Mouse (Mus musculus): ENCODE measurements at regions not wholly inside any gene's neighbourhood (a gene's known extent, or its start where the extent isn't known, plus 50 kb on each side); places are given as distances from the start of the nearest gene placed in this dataset.

- no peak for ATAC-seq (ENCODE audit: extremely low read depth, insufficient number of reproducible peaks, low FRiP score, low TSS enrichment)
- Histone ChIP-seq H3K9me3 (no peaks in the 10 kb centered on the region), H3K27ac (replicated peaks) (no peak overlapping the region), H3K4me1 (no peaks in the 10 kb centered on the region), H3K27me3 (replicated peaks) (no peaks in the 10 kb centered on the region), H3K4me3 (no peak overlapping the region), H3K4me2 (no peak overlapping the region), H3K9ac (no peak overlapping the region), H3K36me3 (no peaks in the 10 kb centered on the region)
- 66% methylated on average over 3 of the region's 3 CpGs for WGBS
These were observed 133.6 kb downstream of the Papss1 start for GRCm38 (mm10) chr3:131698070-131698750.

- H3K4me2 ChIP-seq, result no peak overlapping the region
- no peak overlapping the region for H3K27ac ChIP-seq (replicated peaks)
- H3K9me3 ChIP-seq, result no peaks in the 10 kb centered on the region
- H3K4me3 ChIP-seq, result no peak overlapping the region
- no peaks in the 10 kb centered on the region for H3K4me1 ChIP-seq
- H3K27me3 ChIP-seq (replicated peaks), result no peaks in the 10 kb centered on the region
- no peak overlapping the region for H3K9ac ChIP-seq
- no peak for ATAC-seq (ENCODE audit: extremely low read depth, insufficient number of reproducible peaks, low FRiP score, low TSS enrichment)
- H3K36me3 ChIP-seq, result no peaks in the 10 kb centered on the region
These were observed 138.6 kb downstream of the Papss1 start for GRCm38 (mm10) chr3:131703134-131703533.

- Histone ChIP-seq H3K4me2 (no peak overlapping the region), H3K27me3 (replicated peaks) (no peaks in the 10 kb centered on the region), H3K36me3 (no peaks in the 10 kb centered on the region), H3K9ac (no peak overlapping the region), H3K4me1 (no peaks in the 10 kb centered on the region), H3K4me3 (no peak overlapping the region), H3K9me3 (no peaks in the 10 kb centered on the region), H3K27ac (replicated peaks) (no peak overlapping the region)
- no peak for ATAC-seq (ENCODE audit: extremely low read depth, insufficient number of reproducible peaks, low FRiP score, low TSS enrichment)
- WGBS, result 72% methylated on average over 8 of the region's 8 CpGs
These were observed 149.0 kb downstream of the Papss1 start for GRCm38 (mm10) chr3:131713532-131713931.

GRCm38 (mm10) chr3:131718761-131719160 lies 154.2 kb downstream of the Papss1 start:
- 70% methylated on average over 8 of the region's 8 CpGs for WGBS
- no peaks in the 10 kb centered on the region for H3K36me3 ChIP-seq
- H3K27ac ChIP-seq (replicated peaks), result no peak overlapping the region
- H3K4me1 ChIP-seq, result no peaks in the 10 kb centered on the region
- H3K4me3 ChIP-seq, result no peak overlapping the region
- no peak overlapping the region for H3K9ac ChIP-seq
- H3K4me2 ChIP-seq, result no peak overlapping the region
- no peaks in the 10 kb centered on the region for H3K27me3 ChIP-seq (replicated peaks)
- H3K9me3 ChIP-seq, result no peaks in the 10 kb centered on the region
- no peak for ATAC-seq (ENCODE audit: extremely low read depth, insufficient number of reproducible peaks, low FRiP score, low TSS enrichment)

- H3K4me3 ChIP-seq, result no peak overlapping the region
- WGBS, result 76% methylated on average over 3 of the region's 3 CpGs
These were observed 164.1 kb downstream of the Papss1 start for GRCm38 (mm10) chr3:131728618-131729017.

GRCm38 (mm10) chr3:131734226-131734625 lies 169.7 kb downstream of the Papss1 start:
- Histone ChIP-seq H3K9me3 (no peaks in the 10 kb centered on the region), H3K27me3 (replicated peaks) (no peaks in the 10 kb centered on the region), H3K4me2 (no peak overlapping the region), H3K9ac (no peak overlapping the region), H3K36me3 (no peaks in the 10 kb centered on the region), H3K4me3 (no peak overlapping the region), H3K4me1 (no peaks in the 10 kb centered on the region), H3K27ac (replicated peaks) (no peak overlapping the region)
- WGBS, result 75% methylated on average over 6 of the region's 6 CpGs
- ATAC-seq (ENCODE audit: extremely low read depth, insufficient number of reproducible peaks, low FRiP score, low TSS enrichment), result no peak

More at GRCm38 (mm10) chr3:131728618-131729017, 164.1 kb downstream of the Papss1 start:
- no peaks in the 10 kb centered on the region for H3K9me3 ChIP-seq
- no peaks in the 10 kb centered on the region for H3K27me3 ChIP-seq (replicated peaks)
- H3K9ac ChIP-seq, result no peak overlapping the region
- no peaks in the 10 kb centered on the region for H3K36me3 ChIP-seq
- H3K27ac ChIP-seq (replicated peaks), result no peak overlapping the region
- H3K4me1 ChIP-seq, result no peaks in the 10 kb centered on the region
- no peak overlapping the region for H3K4me2 ChIP-seq
- ATAC-seq (ENCODE audit: extremely low read depth, insufficient number of reproducible peaks, low FRiP score, low TSS enrichment), result no peak

- Histone ChIP-seq H3K36me3 (no peaks in the 10 kb centered on the region), H3K9ac (no peak overlapping the region), H3K4me1 (no peaks in the 10 kb centered on the region), H3K27ac (replicated peaks) (no peak overlapping the region), H3K4me2 (no peak overlapping the region), H3K27me3 (replicated peaks) (no peaks in the 10 kb centered on the region), H3K9me3 (no peaks in the 10 kb centered on the region), H3K4me3 (no peak overlapping the region)
- WGBS, result 37% methylated on average over 6 of the region's 6 CpGs
- ATAC-seq (ENCODE audit: extremely low read depth, insufficient number of reproducible peaks, low FRiP score, low TSS enrichment), result no peak
These were observed 172.9 kb downstream of the Papss1 start for GRCm38 (mm10) chr3:131737461-131737860.

- Histone ChIP-seq H3K36me3 (no peaks in the 10 kb centered on the region), H3K4me3 (no peak overlapping the region), H3K27me3 (replicated peaks) (no peaks in the 10 kb centered on the region), H3K4me1 (no peaks in the 10 kb centered on the region), H3K27ac (replicated peaks) (no peak overlapping the region), H3K4me2 (no peak overlapping the region), H3K9ac (no peak overlapping the region), H3K9me3 (no peaks in the 10 kb centered on the region)
- ATAC-seq (ENCODE audit: extremely low read depth, insufficient number of reproducible peaks, low FRiP score, low TSS enrichment), result no peak
- WGBS, result 77% methylated on average over 17 of the region's 17 CpGs
These were observed 173.5 kb downstream of the Papss1 start for GRCm38 (mm10) chr3:131737953-131738598.

- Histone ChIP-seq H3K9ac (no peak overlapping the region), H3K27ac (replicated peaks) (no peak overlapping the region), H3K27me3 (replicated peaks) (no peaks in the 10 kb centered on the region), H3K4me3 (no peak overlapping the region), H3K36me3 (no peaks in the 10 kb centered on the region), H3K4me2 (no peak overlapping the region), H3K9me3 (peaks cover 11% of the 10 kb centered on the region), H3K4me1 (no peaks in the 10 kb centered on the region)
- ATAC-seq (ENCODE audit: extremely low read depth, insufficient number of reproducible peaks, low FRiP score, low TSS enrichment), result no peak
- WGBS, result 60% methylated on average over 2 of the region's 2 CpGs
These were observed 191.0 kb downstream of the Papss1 start for GRCm38 (mm10) chr3:131755537-131755936.

- Histone ChIP-seq H3K36me3 (no peaks in the 10 kb centered on the region), H3K4me2 (no peak overlapping the region), H3K9me3 (peaks cover 11% of the 10 kb centered on the region), H3K4me3 (no peak overlapping the region), H3K27me3 (replicated peaks) (no peaks in the 10 kb centered on the region), H3K9ac (no peak overlapping the region), H3K4me1 (no peaks in the 10 kb centered on the region), H3K27ac (replicated peaks) (no peak overlapping the region)
- WGBS, result 66% methylated on average over 5 of the region's 5 CpGs
- ATAC-seq (ENCODE audit: extremely low read depth, insufficient number of reproducible peaks, low FRiP score, low TSS enrichment), result no peak
These were observed 191.6 kb downstream of the Papss1 start for GRCm38 (mm10) chr3:131756126-131756525.

- no peak overlapping the region for H3K4me3 ChIP-seq
- 38% methylated on average over 1 of the region's 1 CpGs for WGBS
- no peaks in the 10 kb centered on the region for H3K36me3 ChIP-seq
- peaks cover 9% of the 10 kb centered on the region; the same call in 1 of the 2 replicates for H3K4me1 ChIP-seq
- no peak for ATAC-seq (ENCODE audit: extremely low read depth, insufficient number of reproducible peaks, low FRiP score, low TSS enrichment)
- no peaks in the 10 kb centered on the region for H3K27me3 ChIP-seq (replicated peaks)
- H3K9ac ChIP-seq, result no peak overlapping the region
- H3K27ac ChIP-seq (replicated peaks), result no peak overlapping the region
- no peaks in the 10 kb centered on the region for H3K9me3 ChIP-seq
- H3K4me2 ChIP-seq, result no peak overlapping the region
These were observed 205.4 kb downstream of the Papss1 start for GRCm38 (mm10) chr3:131769976-131770375.

- ATAC-seq (ENCODE audit: extremely low read depth, insufficient number of reproducible peaks, low FRiP score, low TSS enrichment), result no peak
- Histone ChIP-seq H3K4me3 (no peak overlapping the region), H3K27me3 (replicated peaks) (no peaks in the 10 kb centered on the region), H3K9me3 (no peaks in the 10 kb centered on the region), H3K27ac (replicated peaks) (no peak overlapping the region), H3K9ac (no peak overlapping the region), H3K4me2 (no peak overlapping the region), H3K36me3 (no peaks in the 10 kb centered on the region), H3K4me1 (peaks cover 9% of the 10 kb centered on the region; the same call in 1 of the 2 replicates)
- 77% methylated on average over 1 of the region's 1 CpGs for WGBS
These were observed 205.9 kb downstream of the Papss1 start for GRCm38 (mm10) chr3:131770486-131770885.

Data from heart, embryonic 13.5 days (tissue).